19 mouse cellular contexts compared by ENCODE assay signal in the genomic region with DNA sequence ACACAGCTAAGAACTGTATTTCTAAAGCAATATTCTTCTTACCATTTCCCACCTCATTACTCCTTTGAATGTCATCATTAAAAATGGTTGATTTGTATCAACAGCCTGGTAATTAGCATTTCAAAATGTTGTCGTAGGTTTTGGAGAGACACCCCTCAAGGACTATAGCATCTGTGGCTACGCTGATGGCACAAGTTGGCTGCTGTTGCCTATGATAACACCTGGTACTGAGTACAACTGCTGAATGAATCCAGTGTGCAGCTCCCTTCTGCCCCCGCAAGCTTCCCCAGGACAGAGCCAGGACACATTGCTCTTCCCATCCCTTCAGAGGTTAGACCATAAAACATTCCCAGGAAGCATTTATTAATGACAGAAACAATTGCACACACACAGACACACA.
"Had no signal": no experiment of that assay in that cellular context is flagged by ENCODE, and none has a peak within 500 bp of the region (broad histone marks: within the 10 kb centered on the region; RNA-seq: fewer than 3 reads in every experiment).

No protein-coding gene starts in this region.

- H3K4me2 ChIP-seq: lung, embryonic 14.5 days; midbrain, embryonic 12.5 days; neural tube, embryonic 13.5 days; neural tube, embryonic 15.5 days had no signal

- DNase-seq: lung, adult 18-20 months; lung, embryonic 14.5 days; lung, postnatal 10 days; lung, postnatal 4 days; midbrain, embryonic 14.5 days; retina, postnatal 1 day; right cerebral cortex, adult 18-20 months; right cerebral cortex, postnatal 25 days; right cerebral cortex, postnatal 4 days; spleen, adult 18-20 months; thymus, adult 18-20 months; thymus, postnatal 25 days; thymus, postnatal 4 days had no signal

- H3K9ac ChIP-seq: lung, embryonic 14.5 days; midbrain, embryonic 12.5 days; neural tube, embryonic 13.5 days; neural tube, embryonic 15.5 days had no signal

- H3K27me3 ChIP-seq: midbrain, embryonic 12.5 days; neural tube, embryonic 13.5 days; neural tube, embryonic 15.5 days had no signal

- H3K4me1 ChIP-seq: midbrain, embryonic 10.5 days; midbrain, embryonic 12.5 days; neural tube, embryonic 13.5 days; neural tube, embryonic 15.5 days had no signal

- ATAC-seq: midbrain, embryonic 16.5 days had no signal

- H3K4me3 ChIP-seq: midbrain, embryonic 10.5 days; midbrain, embryonic 12.5 days; myocyte; neural tube, embryonic 13.5 days; neural tube, embryonic 15.5 days had no signal

- H3K27ac ChIP-seq: midbrain, embryonic 10.5 days; midbrain, embryonic 12.5 days; neural tube, embryonic 13.5 days; neural tube, embryonic 15.5 days had no signal

- H3K36me3 ChIP-seq: midbrain, embryonic 10.5 days; midbrain, embryonic 12.5 days; neural tube, embryonic 13.5 days; neural tube, embryonic 15.5 days had no signal

- H3K9me3 ChIP-seq: midbrain, embryonic 10.5 days; midbrain, embryonic 12.5 days; neural tube, embryonic 13.5 days; neural tube, embryonic 15.5 days had no signal
